26 mouse cellular contexts compared by ENCODE assay signal in genomic region chr10:110019266-110019866, GRCm38 (mm10).
"Had no signal": no experiment of that assay in that cellular context is flagged by ENCODE, and none has a peak within 500 bp of the region (broad histone marks: within the 10 kb centered on the region; RNA-seq: fewer than 3 reads in every experiment).

No protein-coding gene starts in this region.

- H3K9me3 ChIP-seq: heart, embryonic 10.5 days; intestine, embryonic 15.5 days; limb, embryonic 13.5 days; liver, embryonic 13.5 days; liver, embryonic 15.5 days had no signal

- H3K9ac ChIP-seq: heart, embryonic 12.5 days; hindbrain, embryonic 12.5 days; hindbrain, embryonic 14.5 days; intestine, embryonic 15.5 days; limb, embryonic 13.5 days; liver, embryonic 13.5 days; liver, embryonic 15.5 days had no signal

- ATAC-seq: forebrain, embryonic 16.5 days; hindbrain, embryonic 16.5 days; inflammation-experienced regulatory T-cells, adult 6 months; intestine, embryonic 15.5 days; intestine, postnatal 0 days had no signal

- DNase-seq: gastrocnemius, adult 2 months; gastrocnemius, postnatal 10 days; gastrocnemius, postnatal 25 days; heart, adult 18-20 months; heart, postnatal 10 days; heart, postnatal 4 days; kidney, postnatal 10 days; kidney, postnatal 25 days; kidney, postnatal 4 days; liver; liver, embryonic 13.5 days had no signal

- H3K27me3 ChIP-seq: heart, embryonic 12.5 days; hindbrain, embryonic 12.5 days; intestine, embryonic 15.5 days; limb, embryonic 13.5 days; liver, embryonic 13.5 days; liver, embryonic 15.5 days had no signal

- H3K4me1 ChIP-seq: heart, embryonic 10.5 days; heart, embryonic 12.5 days; hindbrain, embryonic 10.5 days; hindbrain, embryonic 12.5 days; intestine, embryonic 15.5 days; limb, embryonic 13.5 days; liver, embryonic 13.5 days; liver, embryonic 15.5 days had no signal

- H3K4me3 ChIP-seq: gastrocnemius, adult 2 months; heart, embryonic 10.5 days; heart, embryonic 12.5 days; hindbrain, embryonic 10.5 days; hindbrain, embryonic 12.5 days; intestine, embryonic 15.5 days; layer of hippocampus, adult 2 months; left cerebral cortex, adult 2 months; limb, embryonic 13.5 days; liver, embryonic 13.5 days; liver, embryonic 15.5 days had no signal

- H3K27ac ChIP-seq: gastrocnemius, adult 2 months; heart, embryonic 10.5 days; hindbrain, embryonic 10.5 days; hindbrain, embryonic 12.5 days; hindbrain, embryonic 14.5 days; intestine, embryonic 15.5 days; layer of hippocampus, adult 2 months; left cerebral cortex, adult 2 months; limb, embryonic 13.5 days; liver, embryonic 13.5 days; liver, embryonic 15.5 days had no signal

- H3K36me3 ChIP-seq: heart, embryonic 10.5 days; heart, embryonic 12.5 days; hindbrain, embryonic 10.5 days; hindbrain, embryonic 12.5 days; intestine, embryonic 15.5 days; limb, embryonic 13.5 days; liver, embryonic 13.5 days; liver, embryonic 15.5 days had no signal

- H3K4me2 ChIP-seq: heart, embryonic 12.5 days; hindbrain, embryonic 12.5 days; hindbrain, embryonic 14.5 days; intestine, embryonic 15.5 days; limb, embryonic 13.5 days; liver, embryonic 11.5 days; liver, embryonic 13.5 days; liver, embryonic 15.5 days had no signal
